Mouse (Mus musculus) kidney, adult 8-10 months (tissue): ENCODE data around the gene Opa3.

Experiments used
- DNase-seq, 2 experiments: peaks; one replicate each; pipeline ENCODE4 v3.0.0; 2022

The Opa3 gene

DNA sequence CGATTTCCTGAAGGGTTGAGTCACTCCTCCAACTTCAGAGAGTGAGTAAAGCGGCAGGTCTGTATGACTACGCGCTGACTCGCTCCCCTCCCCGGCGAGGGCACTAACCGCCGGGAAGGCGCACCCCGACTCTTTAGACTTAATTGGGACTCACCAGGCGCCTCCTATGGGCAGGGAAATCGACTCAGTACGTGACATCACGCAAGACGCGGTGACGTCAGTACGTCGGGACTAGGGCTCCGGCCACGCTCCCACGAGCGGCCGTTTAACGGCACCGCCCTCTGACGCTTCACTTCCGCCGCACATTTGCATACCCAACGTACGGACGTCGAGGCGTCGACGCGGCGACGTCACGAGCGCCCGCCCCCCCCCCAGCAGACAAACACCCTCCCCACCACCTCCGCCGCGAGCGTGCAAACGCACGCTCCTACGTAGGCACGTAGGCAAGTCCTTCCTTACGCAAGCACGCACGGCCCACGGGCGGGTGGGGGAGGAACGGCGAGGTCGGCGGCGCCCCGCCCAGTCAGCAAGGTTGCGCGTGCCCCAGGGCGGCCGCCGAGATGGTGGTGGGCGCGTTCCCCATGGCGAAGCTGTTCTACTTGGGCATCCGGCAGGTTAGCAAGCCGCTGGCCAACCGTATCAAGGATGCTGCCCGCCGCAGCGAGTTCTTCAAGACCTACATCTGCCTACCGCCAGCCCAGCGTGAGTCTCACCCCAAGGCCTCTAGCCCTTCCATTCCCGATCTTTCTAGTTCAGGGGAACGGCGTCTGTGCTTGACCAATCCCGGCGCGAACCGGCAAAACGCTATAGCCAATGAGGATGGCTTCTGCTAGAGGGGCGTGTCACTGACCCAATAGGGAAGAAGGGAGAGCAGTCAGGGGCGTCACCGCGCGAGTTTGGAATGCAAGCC, at the start of gene Opa3:
TSS of gene Opa3 (plus strand) at position 452 of the 910 bp plus-strand sequence.
- peak; percentile 100 for DNase-seq

DNA sequence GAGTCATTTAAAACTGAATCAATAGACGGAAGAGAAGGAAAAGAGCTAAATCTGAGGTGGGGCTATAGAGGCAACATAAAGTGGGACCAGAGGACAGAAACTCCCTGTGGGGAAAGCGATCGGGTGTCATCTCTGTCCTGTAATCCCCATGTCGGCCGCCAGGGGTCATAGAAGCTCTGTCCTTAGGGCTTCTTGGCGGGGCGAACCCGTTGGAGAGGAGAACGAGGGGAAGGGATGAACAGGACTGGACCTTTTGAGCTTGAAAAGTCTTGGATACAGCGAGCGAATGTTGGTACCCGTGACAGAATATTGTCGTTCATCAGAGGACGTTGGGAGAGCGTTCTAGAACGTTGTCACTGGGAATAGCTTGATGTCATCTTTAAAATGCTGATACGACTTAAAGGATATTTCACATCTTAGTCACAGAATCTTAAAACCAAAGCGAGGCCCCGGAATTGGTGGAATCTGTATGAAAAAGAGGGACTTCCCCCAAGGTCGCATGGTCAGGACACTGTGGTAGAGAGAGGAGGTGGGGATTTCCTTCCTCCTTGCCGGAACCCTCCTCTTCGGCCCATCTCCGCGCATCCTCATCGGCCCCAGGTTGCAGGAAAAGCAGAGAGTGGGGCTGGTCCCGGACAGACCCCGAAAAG, 49.6 kb upstream of the Opa3 start:
- DNase-seq: peak; percentile 45 to 80

DNA sequence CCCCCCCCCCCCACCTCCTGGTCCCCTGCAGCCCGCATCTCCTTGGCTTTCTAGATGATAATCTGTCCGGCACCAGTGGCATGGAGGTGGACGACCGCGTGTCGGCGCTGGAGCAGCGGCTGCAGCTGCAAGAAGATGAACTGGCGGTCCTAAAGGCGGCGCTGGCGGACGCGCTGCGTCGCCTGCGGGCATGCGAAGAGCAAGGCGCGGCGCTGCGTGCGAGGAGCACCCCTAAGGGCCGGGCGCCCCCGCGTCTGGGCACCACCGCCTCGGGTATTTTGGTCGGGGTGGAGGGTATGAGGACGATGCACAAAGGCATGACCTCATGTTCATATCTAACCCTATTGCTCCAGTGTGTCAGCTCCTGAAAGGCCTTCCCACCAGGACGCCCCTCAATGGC, 49.0 kb upstream of the Opa3 start:
- DNase-seq: peak; percentile 50 to 63

DNA sequence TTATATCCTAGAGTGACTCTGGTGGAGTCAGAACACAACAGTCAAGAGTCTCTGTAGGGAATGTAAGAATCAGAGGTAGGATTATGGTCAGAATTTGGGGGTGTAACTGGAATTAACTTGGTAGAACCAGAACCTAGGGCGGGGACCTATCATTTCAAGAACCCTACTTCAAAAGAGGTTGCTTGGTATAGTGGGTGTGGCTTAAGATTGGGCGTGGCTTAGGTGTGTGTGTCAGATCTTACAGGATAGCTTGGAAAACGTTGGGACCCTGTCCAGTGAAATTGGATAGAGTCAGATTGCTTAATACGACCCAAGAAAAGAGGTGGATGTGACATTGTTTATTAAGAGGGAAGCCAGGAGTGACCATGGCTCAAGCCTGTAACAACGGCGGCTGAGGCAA, 48.2 kb upstream of the Opa3 start:
- DNase-seq: no peak

DNA sequence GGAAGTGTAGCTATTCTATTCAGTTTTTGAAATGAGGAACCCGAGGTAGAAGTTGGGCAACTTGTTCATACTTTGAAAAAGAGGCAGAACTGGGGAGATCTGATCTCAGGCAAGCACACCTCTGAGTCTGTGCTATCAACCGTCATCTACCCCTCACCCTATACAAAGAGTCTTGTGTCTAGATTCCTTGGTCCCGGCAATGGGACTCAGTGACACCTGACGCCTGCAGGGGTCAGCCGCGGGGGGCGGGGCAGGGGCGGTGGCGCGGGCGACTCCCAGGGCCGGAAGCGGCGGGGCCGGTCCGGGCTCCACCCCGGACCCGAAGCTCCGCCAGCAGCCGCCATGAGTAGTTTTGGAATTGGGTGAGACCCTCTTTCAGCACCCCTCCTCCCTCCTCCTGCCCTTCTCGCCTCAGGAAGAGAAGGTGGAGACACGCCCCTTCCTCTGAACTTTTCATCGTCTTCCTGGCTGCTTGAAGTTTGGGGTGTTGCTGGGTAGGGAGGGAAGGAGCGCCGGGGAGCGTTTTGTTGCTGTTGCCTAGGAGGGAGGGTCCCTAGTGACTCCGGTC, 47.2 kb upstream of the Opa3 start:
- peak in 1 of 2 experiments; percentile 35 for DNase-seq

DNA sequence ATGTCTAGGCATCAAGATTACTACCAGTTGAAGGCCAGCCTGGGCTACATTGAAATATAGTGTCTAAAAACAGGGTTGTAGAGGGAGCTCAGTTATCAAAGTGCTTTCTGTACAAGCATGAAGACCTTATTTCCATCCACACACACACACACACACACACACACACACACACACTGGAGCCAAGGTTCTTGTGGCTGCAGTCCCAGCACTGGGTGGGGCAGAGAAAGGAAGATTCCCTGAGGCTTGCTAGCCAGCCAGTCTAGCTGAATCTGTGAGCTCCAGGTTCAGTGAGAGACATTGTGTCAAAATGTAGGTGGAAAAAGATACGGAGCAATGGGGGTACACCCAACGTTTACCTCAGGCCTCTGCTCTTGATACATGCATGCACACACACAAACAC, 43.9 kb upstream of the Opa3 start:
- DNase-seq: no peak

DNA sequence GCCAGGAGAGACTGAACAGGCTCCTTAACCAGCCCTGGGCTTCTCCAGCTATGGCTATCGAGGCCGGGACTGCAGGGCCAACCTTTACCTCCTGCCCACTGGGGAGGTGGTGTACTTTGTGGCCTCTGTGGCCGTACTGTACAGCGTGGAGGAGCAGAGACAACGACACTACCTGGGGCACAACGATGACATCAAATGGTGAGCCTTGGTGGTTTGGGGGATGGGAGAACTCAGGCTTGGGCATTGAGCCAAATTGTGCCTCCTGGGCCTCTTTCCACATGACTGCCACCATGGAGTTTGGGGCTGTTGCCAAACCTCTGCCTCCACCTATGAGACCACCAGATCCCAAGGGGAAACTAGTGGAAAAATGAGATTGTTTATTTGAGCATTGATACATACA, 43.4 kb upstream of the Opa3 start:
- DNase-seq: peak in 1 of 2 experiments; percentile 26

DNA sequence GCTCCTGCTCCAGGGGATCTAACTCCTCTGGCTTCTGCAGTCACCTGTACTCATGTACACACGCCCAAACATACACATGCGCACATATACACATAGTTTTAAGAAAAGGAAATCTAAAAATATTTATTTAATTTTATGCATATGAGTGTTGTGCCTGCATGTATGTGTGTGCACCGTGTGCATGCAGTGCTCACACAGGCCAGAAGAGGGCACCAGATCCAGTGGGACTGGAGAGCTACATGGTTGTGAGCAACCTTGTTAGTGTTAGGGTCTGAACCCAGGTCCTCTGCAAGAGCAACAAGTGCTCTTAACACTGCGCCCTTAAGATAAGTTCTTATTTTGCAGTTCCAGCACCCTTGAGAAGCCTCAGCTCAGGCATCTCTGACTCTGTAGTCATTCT, 33.5 kb upstream of the Opa3 start:
- no peak for DNase-seq

DNA sequence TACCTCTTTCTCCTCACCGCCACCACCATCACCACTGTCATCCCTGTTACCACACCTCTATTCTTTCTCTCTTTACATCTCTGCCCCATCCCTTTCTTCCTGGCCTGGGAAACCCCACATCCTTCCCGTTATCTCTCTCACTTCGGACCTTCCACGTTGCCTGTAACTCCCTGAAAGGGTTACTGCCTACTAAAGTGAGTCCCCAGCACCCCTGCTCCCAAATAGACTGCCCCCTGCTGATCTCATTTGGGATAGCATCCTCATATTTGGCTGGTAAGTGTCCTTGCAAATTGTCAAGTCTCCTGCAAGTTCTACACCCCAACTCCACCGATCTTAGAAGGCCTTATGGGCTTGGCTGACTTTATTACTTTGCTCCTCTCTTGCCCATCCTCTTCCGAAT, 31.5 kb upstream of the Opa3 start:
- DNase-seq: peak in 1 of 2 experiments; percentile 54

DNA sequence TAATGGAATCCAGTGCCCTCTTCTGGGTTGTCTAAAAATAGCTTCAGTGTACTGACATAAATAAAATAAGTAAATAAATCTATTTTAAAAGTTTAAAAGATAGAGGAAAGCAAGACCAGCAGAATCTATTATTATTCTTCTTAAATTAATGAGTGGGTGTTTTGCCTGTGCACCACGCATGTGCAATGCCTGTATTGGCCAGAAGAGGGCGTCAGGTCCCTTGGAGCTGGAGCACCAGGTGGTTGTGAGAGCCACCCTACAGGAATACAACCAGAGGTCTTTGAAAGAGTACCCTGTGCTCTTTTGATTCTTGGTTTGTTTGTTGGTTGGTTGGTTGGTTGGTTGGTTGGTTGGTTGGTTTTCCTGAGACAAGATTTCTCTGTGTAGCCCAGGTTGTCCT, 30.1 kb upstream of the Opa3 start:
- DNase-seq: peak in 1 of 2 experiments; percentile 36

DNA sequence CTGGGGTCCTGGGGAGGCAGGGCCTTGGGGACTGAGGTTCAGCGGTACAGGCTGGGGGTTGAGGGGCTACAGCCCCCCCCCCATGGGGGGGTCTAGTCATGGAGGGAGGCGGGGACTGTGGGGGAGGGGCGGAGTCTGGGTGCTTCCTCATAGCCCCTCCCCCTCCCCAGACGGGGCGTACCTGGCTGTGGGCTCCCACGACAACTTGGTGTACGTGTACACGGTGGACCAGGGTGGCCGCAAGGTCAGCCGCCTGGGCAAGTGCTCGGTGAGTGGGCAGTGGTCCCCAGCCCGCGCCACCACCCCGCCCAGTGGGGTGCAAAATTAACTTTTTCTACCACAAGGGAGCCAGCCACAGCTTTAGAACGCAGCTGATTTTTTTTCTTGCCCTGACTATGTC, 26.5 kb upstream of the Opa3 start:
- DNase-seq: no peak

DNA sequence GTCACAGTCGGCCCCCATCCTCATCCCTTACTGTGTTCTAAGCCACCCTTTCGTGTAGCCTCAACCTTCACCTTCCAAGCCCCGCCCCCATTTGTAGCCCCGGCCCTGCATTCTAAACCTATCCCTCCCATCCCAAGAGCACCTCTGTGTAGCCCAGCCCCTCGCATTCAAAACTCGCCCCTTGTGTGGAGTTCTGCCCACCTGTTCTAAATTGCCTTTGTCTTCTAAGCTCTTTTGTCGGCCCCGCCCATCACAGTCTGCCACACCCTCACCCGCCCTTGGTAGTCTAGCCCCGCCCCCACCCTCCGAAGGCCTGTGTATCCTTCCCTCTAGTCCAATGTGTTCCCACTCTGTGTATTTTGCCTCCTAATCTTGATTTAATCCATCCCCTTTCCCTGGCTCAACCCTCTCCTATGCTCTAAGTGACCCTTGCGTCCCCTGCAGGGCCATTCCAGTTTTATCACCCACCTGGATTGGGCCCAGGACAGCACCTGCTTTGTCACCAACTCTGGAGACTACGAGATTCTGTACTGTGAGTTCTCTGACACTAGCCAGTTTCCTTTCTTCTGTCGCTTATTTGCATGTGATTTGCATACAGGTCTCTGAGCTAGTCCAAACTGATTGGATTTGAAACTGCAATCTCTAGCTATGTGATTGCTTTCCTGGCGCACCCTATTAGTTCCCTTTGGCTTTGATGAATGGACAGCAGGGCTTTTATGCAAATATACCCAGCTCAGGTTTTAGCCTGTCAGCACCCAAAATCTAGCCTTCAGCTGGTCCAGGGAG, 25.9 kb upstream of the Opa3 start:
- DNase-seq: no peak

DNA sequence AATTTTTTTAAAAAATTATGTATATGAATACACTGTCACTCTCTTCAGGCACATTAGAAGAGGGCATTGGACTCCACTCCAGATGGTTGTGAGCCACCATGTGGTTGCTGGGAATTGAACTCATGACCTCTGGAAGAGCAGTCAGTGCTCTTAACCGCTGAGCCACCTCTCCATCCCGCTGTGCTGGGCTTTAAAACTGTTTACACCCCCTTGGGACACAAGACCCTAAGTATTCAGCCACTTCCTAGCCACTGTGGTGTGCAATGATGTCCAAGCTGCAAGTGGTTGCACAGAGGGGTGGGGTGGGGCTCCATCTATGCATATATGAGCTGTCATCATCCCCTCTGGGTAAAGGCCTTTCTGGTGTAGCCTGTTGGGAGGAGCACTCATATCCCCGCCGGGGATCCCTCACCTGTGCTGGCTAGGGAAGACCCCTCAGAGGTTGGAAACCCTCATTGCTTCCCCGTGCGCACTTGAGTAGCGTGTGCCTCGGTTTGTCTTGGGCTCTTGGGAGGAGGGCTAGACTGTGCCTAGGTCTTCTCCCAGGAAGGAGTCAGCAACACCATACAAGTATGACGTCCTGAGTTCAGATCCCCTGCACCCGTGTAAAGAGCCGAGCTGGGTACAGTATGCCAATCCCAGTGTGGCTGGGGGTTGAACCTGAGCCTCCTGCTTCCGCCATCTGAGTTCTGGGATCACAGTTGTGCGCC, 19.8 kb upstream of the Opa3 start:
- no peak for DNase-seq

DNA sequence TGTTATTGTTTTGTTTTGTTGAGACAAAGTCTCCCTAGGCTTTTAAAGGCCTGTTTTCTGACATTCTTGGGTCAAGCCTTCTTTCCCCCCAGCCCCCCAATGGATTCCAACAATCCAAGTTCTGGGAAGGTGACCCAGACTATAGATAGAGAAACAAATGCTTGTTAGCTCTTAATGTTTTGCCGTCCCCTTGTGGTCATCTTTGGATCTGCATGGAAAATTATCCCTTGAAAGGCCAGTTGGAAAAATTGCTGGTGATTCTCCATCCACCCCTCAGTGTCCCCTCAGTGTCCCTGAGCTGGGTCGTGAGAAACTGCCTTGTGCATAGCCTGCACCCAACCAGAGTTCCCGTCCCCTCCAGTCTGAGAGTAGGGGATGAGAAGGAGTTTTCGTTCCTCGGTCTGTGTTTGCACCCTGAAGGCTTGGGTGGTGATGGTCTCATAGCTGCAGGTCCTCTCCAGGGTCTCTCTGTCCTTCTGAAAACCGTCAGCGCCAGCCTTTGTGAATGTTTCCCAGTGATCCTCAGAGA, 19.1 kb upstream of the Opa3 start:
- peak in 1 of 2 experiments; percentile 64 for DNase-seq

DNA sequence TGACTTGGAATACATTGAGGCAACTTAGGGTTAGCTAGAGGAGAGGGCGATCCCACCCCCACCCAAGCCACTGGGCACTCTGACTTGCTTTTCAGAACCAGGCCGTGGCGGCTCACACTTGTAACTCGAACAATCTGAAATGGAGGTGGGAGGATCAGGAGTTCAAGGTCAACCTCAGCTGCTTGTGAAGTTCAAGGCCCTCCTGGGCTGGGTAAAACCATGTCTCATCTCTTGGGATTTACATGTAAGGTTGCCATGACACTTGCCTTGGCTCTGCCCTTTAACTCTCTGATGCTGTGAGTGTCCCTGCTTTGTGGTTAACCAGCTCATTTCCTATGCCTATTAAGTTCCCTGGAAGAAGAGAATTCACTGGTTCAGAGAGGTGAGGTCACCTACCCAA, 18.6 kb upstream of the Opa3 start:
- no peak for DNase-seq

DNA sequence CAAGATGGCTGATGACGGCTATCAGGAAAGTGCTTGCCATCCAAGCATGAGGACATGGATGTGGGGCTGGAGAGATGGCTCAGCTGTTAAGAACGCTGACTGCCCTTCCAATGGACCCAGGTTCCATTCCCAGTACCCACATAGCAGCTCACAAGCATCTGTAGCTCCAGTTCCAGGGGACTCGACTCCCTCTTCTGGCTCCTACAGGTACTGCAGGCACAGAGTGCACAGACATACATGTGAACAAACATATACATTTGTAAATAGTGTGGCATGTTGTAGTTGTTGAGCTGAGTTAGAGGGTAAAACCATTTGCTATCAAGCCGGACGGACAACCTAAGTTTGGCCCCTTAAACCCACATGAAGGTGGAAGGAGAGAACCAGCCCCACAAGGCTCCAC, 18.1 kb upstream of the Opa3 start:
- no peak for DNase-seq

DNA sequence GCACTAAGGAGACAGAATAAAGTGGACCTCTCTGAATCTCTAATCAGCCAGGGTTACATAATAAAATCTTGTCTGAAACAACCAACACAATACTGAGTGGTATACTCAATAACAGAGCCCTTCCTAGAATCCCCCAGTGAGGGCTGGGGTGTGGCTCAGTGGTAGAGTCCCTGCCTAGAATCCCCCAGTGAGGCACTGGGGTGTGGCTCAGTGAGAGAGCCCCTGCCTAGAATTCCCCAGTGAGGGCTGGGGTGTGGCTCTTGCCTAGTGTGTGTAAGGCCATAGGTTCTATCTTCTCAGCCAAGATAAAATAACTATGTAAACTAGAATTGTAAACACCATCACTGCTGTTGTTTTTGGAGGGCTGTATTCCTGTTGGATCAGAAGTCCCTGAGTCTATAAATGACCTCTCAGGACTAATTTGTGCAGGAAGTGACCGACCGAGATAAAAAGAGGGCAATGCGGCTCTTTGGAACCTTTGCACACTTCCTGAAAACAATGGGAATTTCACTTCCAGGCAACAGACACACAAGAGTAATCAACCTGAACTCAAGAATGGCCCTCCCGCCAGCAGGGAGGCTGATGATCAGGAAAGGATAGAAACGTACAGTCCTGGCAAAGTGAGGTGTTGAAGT, 17.0 kb upstream of the Opa3 start:
- DNase-seq: no peak

DNA sequence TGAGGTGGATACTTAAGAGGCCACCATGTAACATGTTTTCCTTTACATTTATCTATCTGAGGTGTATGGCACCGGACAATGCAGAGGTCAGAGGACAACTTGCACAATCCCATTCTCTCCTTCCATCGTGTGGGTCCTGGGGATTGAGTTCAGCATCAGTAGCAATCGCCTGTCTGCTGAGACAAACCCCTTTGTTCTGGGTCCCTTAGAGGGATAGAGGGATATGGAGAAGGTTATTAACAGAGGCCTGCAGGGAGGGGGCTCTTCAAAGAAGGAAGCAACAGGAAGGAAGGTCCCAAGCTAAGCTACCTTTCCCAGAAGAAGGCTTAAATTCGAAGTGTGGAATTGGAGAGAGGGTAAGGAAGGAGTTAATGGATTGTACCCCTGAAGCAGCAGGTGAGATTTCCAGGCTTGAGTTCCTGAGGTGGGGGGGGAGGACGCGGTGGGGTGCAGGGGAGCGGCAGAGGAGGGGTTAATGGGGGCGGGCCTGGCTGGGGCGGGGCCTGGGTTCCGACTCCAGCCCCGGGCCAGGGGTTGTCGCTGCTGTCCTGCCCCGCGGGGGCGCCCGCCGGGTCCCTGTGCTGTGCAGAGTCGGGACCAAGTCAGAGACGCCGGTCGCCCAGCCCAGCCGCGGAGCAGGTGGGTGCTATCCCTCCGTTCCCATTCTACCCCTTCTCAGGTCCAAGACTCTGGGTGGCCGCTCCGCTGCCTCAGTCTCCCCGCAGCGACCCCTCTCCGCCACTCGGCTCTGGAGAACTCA, 16.0 kb upstream of the Opa3 start, which contains the start of gene Gpr4:
TSS of gene Gpr4 (plus strand) at position 543 of the 760 bp plus-strand sequence.
- DNase-seq: no peak

DNA sequence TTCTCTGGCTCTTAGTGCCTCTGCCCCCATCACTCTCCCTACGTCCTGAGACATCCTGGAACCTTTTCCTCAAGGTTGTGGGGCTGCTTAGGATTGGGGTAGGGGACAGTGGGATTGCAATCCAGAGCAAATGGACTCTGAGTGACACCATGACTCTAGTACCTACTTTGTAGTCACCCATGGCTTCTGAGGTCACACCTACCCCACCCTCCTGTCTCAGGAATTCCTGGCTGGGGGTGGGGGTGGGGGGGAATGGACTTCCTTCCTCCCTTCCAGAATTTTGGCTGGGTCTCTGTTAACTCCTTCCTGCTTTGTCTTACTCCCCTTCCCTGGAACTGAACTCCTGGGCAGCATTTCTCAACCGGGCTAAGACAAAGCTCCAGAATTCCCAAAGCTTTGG, 14.7 kb upstream of the Opa3 start:
- DNase-seq: no peak

DNA sequence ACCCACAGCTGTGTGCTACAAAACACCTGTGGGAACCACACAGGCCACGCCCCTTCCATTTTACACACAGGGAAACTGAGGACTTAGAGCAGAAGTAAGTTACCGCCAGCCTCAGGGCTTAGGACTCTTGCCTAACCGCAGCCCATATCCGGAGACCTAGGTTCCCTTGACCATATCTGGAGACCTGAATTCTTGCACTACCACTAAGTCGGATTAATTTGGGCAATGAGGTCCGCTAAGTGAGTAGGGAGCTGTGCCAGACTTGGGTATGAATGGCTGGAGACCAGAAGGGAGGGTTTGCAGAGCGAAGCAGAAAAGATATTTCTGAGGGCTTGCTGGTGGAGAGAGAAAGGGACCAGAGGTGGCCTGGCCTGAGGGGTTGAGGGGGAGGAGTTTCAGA, 13.8 kb upstream of the Opa3 start:
- no peak for DNase-seq

DNA sequence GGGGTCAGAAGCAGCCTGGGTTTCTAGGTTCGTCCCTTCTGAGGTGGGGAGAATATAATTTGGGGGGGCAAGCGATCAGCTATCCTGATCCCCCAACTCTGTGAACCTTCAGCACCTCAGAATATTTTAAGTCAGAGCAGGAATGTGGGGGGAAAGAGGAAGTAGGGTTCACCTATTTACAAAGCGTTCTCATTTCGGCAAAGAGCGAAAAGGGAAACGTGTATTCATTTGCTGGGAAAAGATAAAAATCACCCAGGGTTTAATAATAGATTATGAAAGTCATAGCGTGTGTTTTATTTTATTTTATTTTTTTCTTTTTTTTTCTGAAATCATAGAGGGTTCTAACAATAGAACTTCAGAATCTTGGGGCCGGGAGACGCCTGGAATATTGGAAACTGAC, 13.2 kb upstream of the Opa3 start:
- DNase-seq: no peak
